Comparison of ENCODE assay signal across 7 mouse cellular contexts in the genomic region with DNA sequence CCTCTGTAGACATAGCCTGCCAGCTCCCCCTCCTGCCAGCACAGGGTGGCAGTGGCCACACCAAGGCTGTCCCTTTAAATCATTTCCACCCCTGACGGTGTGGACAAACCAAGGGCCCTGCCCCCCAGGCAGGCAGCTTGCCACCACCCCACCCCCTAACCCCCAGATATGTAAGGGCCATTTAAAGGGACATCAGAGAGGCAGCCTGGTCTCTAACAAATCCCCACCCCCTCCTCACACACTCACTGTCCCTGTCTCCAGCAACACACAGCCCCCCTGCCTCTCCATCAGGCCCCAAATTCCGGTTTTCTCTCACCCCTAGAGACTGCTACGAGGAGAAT. TPM values are rescaled to one million over a fixed set of nuclear protein-coding genes. Genes with fewer than 3 reads are reported as not detected.
DNase-seq lines count a peak whose midpoint lies in the region; ATAC-seq and TF ChIP-seq lines count a peak whose summit lies in the region.

No protein-coding gene starts in this region.

- no peaks in the 10 kb centered on the region for H3K36me3 ChIP-seq in ES-E14 (ENCODE audit: control insufficient read depth, insufficient read depth, low read length, poor library complexity, severe bottlenecking)
- H3K36me3 ChIP-seq in heart, embryonic 12.5 days = peaks cover 12% of the 10 kb centered on the region
- peaks cover 14% of the 10 kb centered on the region for H3K36me3 ChIP-seq in kidney, embryonic 14.5 days (ENCODE audit: control insufficient read depth, insufficient read depth, low read length)
- H3K36me3 ChIP-seq in testis, adult 2 months (ENCODE audit: control insufficient read depth, insufficient read depth, low read length) = no peaks in the 10 kb centered on the region

- in situ Hi-C loops in ES-E14 (cut with MboI; ENCODE audit: low sequenced_read_pairs in 2 of 2, unreplicated experiment in 2 of 2) = no loop called here

- DNase-seq in A20 (ENCODE audit: low read depth, low spot score) (peak; percentile 67), ES-E14 (ENCODE audit: low read depth, low spot score) (no peak)
- peak; percentile 66 for DNase-seq in embryo, embryonic 9.5 days (ENCODE audit: extremely low spot score)
- DNase-seq in lung, postnatal 14 days = peak; percentile 67

- H3K4me3 ChIP-seq in ES-E14 (ENCODE audit: insufficient read depth in 1 of 2, low read depth in 1 of 2, low read length in 2 of 2, poor library complexity in 1 of 2, severe bottlenecking in 1 of 2) = peak overlapping the region; percentile 61 to 74
- H3K4me3 ChIP-seq in heart, embryonic 12.5 days = peak overlapping the region; percentile 64
- peak overlapping the region; percentile 84 for H3K4me3 ChIP-seq in kidney, embryonic 14.5 days (ENCODE audit: low read length)
- H3K4me3 ChIP-seq in testis, adult 2 months (ENCODE audit: control insufficient read depth, low read depth, low read length) = peak overlapping the region; percentile 31

- H3K9me3 ChIP-seq in ES-E14 (ENCODE audit: control insufficient read depth, insufficient read depth, low read depth, low read length) = no peaks in the 10 kb centered on the region
- H3K9me3 ChIP-seq in heart, embryonic 12.5 days (replicated peaks) = no peaks in the 10 kb centered on the region
- H3K9me3 ChIP-seq in kidney, embryonic 14.5 days (ENCODE audit: control insufficient read depth, low read length) = no peaks in the 10 kb centered on the region

- 0% methylated on average over 3 of the region's 3 CpGs for WGBS in heart, embryonic 12.5 days
- WGBS in kidney, embryonic 14.5 days = 0% methylated on average over 3 of the region's 3 CpGs

- H3K4me2 ChIP-seq in heart, embryonic 12.5 days = peak overlapping the region; percentile 88
- H3K4me2 ChIP-seq in kidney, embryonic 14.5 days (replicated peaks; ENCODE audit: low read depth, low read length) = peak overlapping the region; percentile 95

- no peak for ATAC-seq in heart, embryonic 12.5 days (ENCODE audit: insufficient number of reproducible peaks, low FRiP score)
- ATAC-seq in kidney, embryonic 14.5 days (ENCODE audit: low FRiP score, low TSS enrichment) = no peak

- TF ChIP-seq CTCF in testis, adult 2 months (IDR thresholded peaks at IDR 0.05; ENCODE audit: control insufficient read depth, insufficient read depth, insufficient replicate concordance, low read depth, low read length) = no peak

- peaks cover 7 to 31% of the 10 kb centered on the region in 2 experiments for H3K4me1 ChIP-seq in ES-E14 (ENCODE audit: control insufficient read depth in 2 of 2, insufficient read depth in 2 of 2, low read length in 2 of 2, poor library complexity in 1 of 2)
- H3K4me1 ChIP-seq in heart, embryonic 12.5 days (replicated peaks) = peaks cover 67% of the 10 kb centered on the region
- H3K4me1 ChIP-seq in kidney, embryonic 14.5 days (ENCODE audit: control insufficient read depth, insufficient read depth, low read length) = peaks cover 58% of the 10 kb centered on the region
- H3K4me1 ChIP-seq in testis, adult 2 months (ENCODE audit: control insufficient read depth, insufficient read depth, low read length) = peaks cover 63% of the 10 kb centered on the region

- no peaks in the 10 kb centered on the region for H3K27me3 ChIP-seq in heart, embryonic 12.5 days (replicated peaks)
- no peaks in the 10 kb centered on the region for H3K27me3 ChIP-seq in kidney, embryonic 14.5 days (ENCODE audit: control insufficient read depth, insufficient read depth, low read length)
- no peaks in the 10 kb centered on the region for H3K27me3 ChIP-seq in testis, adult 2 months (ENCODE audit: control insufficient read depth, insufficient read depth, low read length)

- no peak; the same call in 1 of the 2 replicates for TF ChIP-seq POLR2A in testis, adult 2 months (IDR thresholded peaks at IDR 0.05; ENCODE audit: control insufficient read depth, low read depth, low read length)

- H3K27ac ChIP-seq in ES-E14 (ENCODE audit: insufficient read depth, low read depth, low read length, poor library complexity, severe bottlenecking) = peak overlapping the region; percentile 61
- peak overlapping the region; percentile 97 for H3K27ac ChIP-seq in heart, embryonic 12.5 days (ENCODE audit: poor library complexity, severe bottlenecking)
- H3K27ac ChIP-seq in kidney, embryonic 14.5 days (ENCODE audit: low read depth, low read length) = peak overlapping the region; percentile 95
- H3K27ac ChIP-seq in testis, adult 2 months (ENCODE audit: control insufficient read depth, insufficient read depth, low read depth, low read length) = peak overlapping the region; percentile 26; the same call in 1 of the 2 replicates

- peak overlapping the region; percentile 56 for H3K9ac ChIP-seq in ES-E14 (ENCODE audit: insufficient read depth, low read depth, low read length, poor library complexity, severe bottlenecking)
- H3K9ac ChIP-seq in heart, embryonic 12.5 days = peak overlapping the region; percentile 89
- peak overlapping the region; percentile 69 for H3K9ac ChIP-seq in kidney, embryonic 14.5 days (ENCODE audit: low read depth, low read length)

TF ChIP-seq in ES-E14, 5 proteins besides CTCF, POLR2A, EP300 and RAD21:
- no peak for TF ChIP-seq ZC3H11A (IDR thresholded peaks at IDR 0.05; ENCODE audit: borderline replicate concordance, low read depth, low read length)
- no peak for TF ChIP-seq MAFK (IDR thresholded peaks at IDR 0.05; ENCODE audit: insufficient read depth, low read depth, low read length)
- TF ChIP-seq CHD2 (IDR thresholded peaks at IDR 0.05; ENCODE audit: low read depth, low read length) = no peak
- TF ChIP-seq HCFC1 (IDR thresholded peaks at IDR 0.05; ENCODE audit: borderline replicate concordance, insufficient read depth, low read length) = no peak
- TF ChIP-seq ZNF384 (IDR thresholded peaks at IDR 0.05; ENCODE audit: low read depth, low read length) = no peak

RNA-seq across cellular contexts. Expression of a gene that starts 1.8 kb away (rescaled TPM):
- 7.9 and 9.4 TPM in 2 replicates for total RNA-seq in ES-E14 (2012; rRNA removed)
- polyA plus RNA-seq in heart, embryonic 12.5 days (2016; fragmentation: Nextera tagmentation; extraction: Ambion mirVana) = 24.9 and 25.4 TPM in 2 replicates
- polyA plus RNA-seq in kidney, embryonic 14.5 days (2014; fragmentation: Nextera tagmentation; extraction: Ambion mirVana) = 36.1 and 37.4 TPM in 2 replicates
- 8.0 and 8.6 TPM in 2 replicates for polyA plus RNA-seq in testis, adult 2 months (2012; rRNA removed)

RNA-seq across cellular contexts. Expression of a gene that starts 17.3 kb away (rescaled TPM):
- 23.9 and 43.3 TPM in 2 replicates for total RNA-seq in ES-E14 (2012; rRNA removed)
- polyA plus RNA-seq in heart, embryonic 12.5 days (2016; fragmentation: Nextera tagmentation; extraction: Ambion mirVana) = 34.4 and 35.7 TPM in 2 replicates
- polyA plus RNA-seq in kidney, embryonic 14.5 days (2014; fragmentation: Nextera tagmentation; extraction: Ambion mirVana) = 36.8 and 39.6 TPM in 2 replicates
- polyA plus RNA-seq in testis, adult 2 months (2012; rRNA removed) = 2.0 and 2.4 TPM in 2 replicates

RNA-seq across cellular contexts. Expression of a gene that starts 19.9 kb away (rescaled TPM):
- total RNA-seq in ES-E14 (2012; rRNA removed) = 18.8 and 29.0 TPM in 2 replicates
- 24.8 and 27.1 TPM in 2 replicates for polyA plus RNA-seq in heart, embryonic 12.5 days (2016; fragmentation: Nextera tagmentation; extraction: Ambion mirVana)
- 11.1 and 23.9 TPM in 2 replicates for polyA plus RNA-seq in kidney, embryonic 14.5 days (2014; fragmentation: Nextera tagmentation; extraction: Ambion mirVana)
- polyA plus RNA-seq in testis, adult 2 months (2012; rRNA removed) = 35.3 and 42.5 TPM in 2 replicates

RNA-seq across cellular contexts. Expression of a gene that starts 20.0 kb away (rescaled TPM):
- total RNA-seq in ES-E14 (2012; rRNA removed) = 191 and 202 TPM in 2 replicates
- 147 and 150 TPM in 2 replicates for polyA plus RNA-seq in heart, embryonic 12.5 days (2016; fragmentation: Nextera tagmentation; extraction: Ambion mirVana)
- 172 and 221 TPM in 2 replicates for polyA plus RNA-seq in kidney, embryonic 14.5 days (2014; fragmentation: Nextera tagmentation; extraction: Ambion mirVana)
- 325 and 343 TPM in 2 replicates for polyA plus RNA-seq in testis, adult 2 months (2012; rRNA removed)

RNA-seq across cellular contexts. Expression of a gene that starts 46.1 kb away (rescaled TPM):
- 21.6 and 27.0 TPM in 2 replicates for total RNA-seq in ES-E14 (2012; rRNA removed)
- polyA plus RNA-seq in heart, embryonic 12.5 days (2016; fragmentation: Nextera tagmentation; extraction: Ambion mirVana) = 19.2 and 23.5 TPM in 2 replicates
- 56.7 and 59.7 TPM in 2 replicates for polyA plus RNA-seq in kidney, embryonic 14.5 days (2014; fragmentation: Nextera tagmentation; extraction: Ambion mirVana)
- 49.4 and 52.5 TPM in 2 replicates for polyA plus RNA-seq in testis, adult 2 months (2012; rRNA removed)

Comparison
In these comparisons a context has a peak if more than half of its experiments do, and no peak if none do; other contexts are left out.
1. H3K27ac ChIP-seq: peak in every context shown above with its lines; median percentile 97 in heart, embryonic 12.5 days; 95 in kidney, embryonic 14.5 days; 61 in ES-E14; 26 in testis, adult 2 months.
2. H3K4me3 ChIP-seq: peak in every context shown above with its lines; median percentile 84 in kidney, embryonic 14.5 days; 68 in ES-E14; 64 in heart, embryonic 12.5 days; 31 in testis, adult 2 months.
3. RNA of a gene that starts 17.3 kb away (polyA plus RNA-seq): 36.8 to 39.6 TPM in kidney, embryonic 14.5 days and 34.4 to 35.7 TPM in heart, embryonic 12.5 days; 2.0 to 2.4 TPM in testis, adult 2 months; every median in the first group is over 10 times any median in the second.
4. Peak in every context shown above with its lines, with median percentiles within 50 percentile points of each other: H3K9ac ChIP-seq.